Mouse (Mus musculus) bone marrow, adult 2 months (tissue): ENCODE data around the gene F5. TPM values are rescaled to one million over a fixed set of nuclear protein-coding genes. Genes with fewer than 3 reads are reported as not detected.

Source experiments
- H3K27ac ChIP-seq: fragments of 200-500 bp; 2 replicates; pipeline ENCODE4 v1.5.1; 2012; ENCODE audit warnings: low read depth, mild to moderate bottlenecking, control low read depth, inconsistent platforms, low read length; ENCODE audit not compliant: control insufficient read depth, poor library complexity, insufficient read depth
- H3K4me1 ChIP-seq: fragments of 200-500 bp; 2 replicates; pipeline ENCODE4 v1.6.1; 2011; ENCODE audit warnings: low read length; ENCODE audit not compliant: control insufficient read depth, insufficient read depth
- H3K4me3 ChIP-seq: fragments of 200-500 bp; replicated peaks from 2 replicates; pipeline ENCODE3; 2011; ENCODE audit warnings: mild to moderate bottlenecking, low read depth, low read length, control low read depth; ENCODE audit not compliant: control insufficient read depth
- CTCF ChIP-seq: fragments of 200-500 bp; IDR thresholded peaks from 2 replicates; pipeline ENCODE4 v1.5.1; 2011; ENCODE audit warnings: low read length, control low read depth; ENCODE audit not compliant: control insufficient read depth, insufficient read depth
- POLR2A ChIP-seq: fragments of 200-500 bp; IDR thresholded peaks from 2 replicates; pipeline ENCODE4 v1.6.1; 2011; ENCODE audit warnings: low read depth, mild to moderate bottlenecking, control low read depth, low read length, borderline replicate concordance; ENCODE audit not compliant: control insufficient read depth
- WGBS: fragments of 180-500 bp; shearing (Covaris S2); methylation state at CpG from one replicate; pipeline ENCODE4 v1.1.7; 2018; 5-methylcytosine and 5-hydroxymethylcytosine counted together
- polyA plus RNA-seq: library from polyadenylated mRNA; stranded (reverse); fragments of >200 nt; gene quantifications from 2 replicates; pipeline ENCODE4 v1.2.4, GENCODE M21; 2011; ENCODE audit warnings: low replicate concordance; ENCODE audit not compliant: missing spikeins, insufficient read depth, insufficient read length

The F5 gene
- 9.9 and 21.8 TPM in 2 replicates for polyA plus RNA-seq

DNA sequence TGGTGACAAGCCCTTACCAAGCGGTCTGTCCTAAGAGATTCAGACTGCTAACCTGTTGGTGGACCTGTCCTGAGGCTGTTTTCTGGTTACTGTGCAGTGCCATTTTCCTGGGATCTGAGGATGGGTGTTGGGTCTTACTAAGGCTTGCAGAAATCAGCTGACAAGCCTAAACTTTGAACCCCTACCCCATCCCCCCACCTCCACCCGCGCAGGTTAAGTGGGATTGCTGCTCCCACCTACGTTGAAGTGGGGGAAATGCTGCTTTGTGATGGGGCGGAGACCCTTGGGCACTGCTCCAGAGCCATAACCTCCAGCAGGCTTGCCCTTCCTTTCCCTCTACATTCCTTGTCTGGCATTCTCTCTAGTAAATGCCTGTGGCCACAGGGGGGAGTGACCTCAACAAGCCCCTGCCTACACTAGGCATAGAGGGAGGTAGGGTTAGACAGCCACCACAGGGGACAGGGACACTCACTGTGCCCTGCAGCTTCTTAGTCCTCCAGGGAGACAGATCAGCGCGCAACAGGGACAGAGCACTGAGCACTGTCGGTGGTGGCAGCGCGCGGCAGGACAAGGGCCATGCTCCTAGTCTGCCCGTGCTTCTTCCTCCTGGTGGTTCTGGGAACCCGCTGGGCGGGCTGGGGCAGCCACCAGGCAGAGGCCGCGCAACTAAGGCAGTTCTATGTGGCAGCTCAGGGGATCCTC lies at the start of gene F5:
Gene F5, plus strand, starts transcription at position 452 of the 702 bp plus-strand sequence.
- Histone ChIP-seq H3K27ac (peak within 1 kb of the TSS; percentile 81), H3K4me3 (peak within 1 kb of the TSS; percentile 64), H3K4me1 (peaks cover 3% of the 10 kb centered on the region; the same call in 1 of the 2 replicates)
- 29% methylated on average over 16 of the region's 16 CpGs for WGBS
- peak; percentile 23; the same call in 1 of the 2 replicates for TF ChIP-seq POLR2A
- no peak; the same call in 1 of the 2 replicates for TF ChIP-seq CTCF

DNA sequence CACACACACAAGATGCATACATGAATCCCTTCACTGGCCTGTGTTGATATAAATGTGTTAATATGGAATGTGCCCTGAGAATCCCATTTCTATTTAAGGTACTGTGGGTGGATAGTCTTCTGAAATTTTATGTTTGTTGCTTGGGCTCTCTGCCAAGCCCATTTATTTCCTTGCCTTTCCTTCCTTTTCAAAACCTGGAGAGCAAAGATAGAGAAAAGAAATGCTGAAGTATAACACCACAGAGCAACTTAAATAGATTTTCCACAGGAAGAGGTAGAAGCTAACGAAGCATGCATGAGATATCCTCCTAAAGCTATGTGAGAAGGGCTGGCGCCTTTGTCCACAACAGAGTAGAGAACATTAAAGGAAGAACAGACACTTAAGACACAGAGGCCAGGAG lies 41.9 kb upstream of the F5 start:
- TF ChIP-seq POLR2A, result no peak
- TF ChIP-seq CTCF, result no peak
- no peak overlapping the region for H3K27ac ChIP-seq
- H3K4me3 ChIP-seq, result no peak overlapping the region
- WGBS, result 18% methylated on average over 2 of the region's 2 CpGs
- no peaks in the 10 kb centered on the region; the same call in 1 of the 2 replicates for H3K4me1 ChIP-seq

DNA sequence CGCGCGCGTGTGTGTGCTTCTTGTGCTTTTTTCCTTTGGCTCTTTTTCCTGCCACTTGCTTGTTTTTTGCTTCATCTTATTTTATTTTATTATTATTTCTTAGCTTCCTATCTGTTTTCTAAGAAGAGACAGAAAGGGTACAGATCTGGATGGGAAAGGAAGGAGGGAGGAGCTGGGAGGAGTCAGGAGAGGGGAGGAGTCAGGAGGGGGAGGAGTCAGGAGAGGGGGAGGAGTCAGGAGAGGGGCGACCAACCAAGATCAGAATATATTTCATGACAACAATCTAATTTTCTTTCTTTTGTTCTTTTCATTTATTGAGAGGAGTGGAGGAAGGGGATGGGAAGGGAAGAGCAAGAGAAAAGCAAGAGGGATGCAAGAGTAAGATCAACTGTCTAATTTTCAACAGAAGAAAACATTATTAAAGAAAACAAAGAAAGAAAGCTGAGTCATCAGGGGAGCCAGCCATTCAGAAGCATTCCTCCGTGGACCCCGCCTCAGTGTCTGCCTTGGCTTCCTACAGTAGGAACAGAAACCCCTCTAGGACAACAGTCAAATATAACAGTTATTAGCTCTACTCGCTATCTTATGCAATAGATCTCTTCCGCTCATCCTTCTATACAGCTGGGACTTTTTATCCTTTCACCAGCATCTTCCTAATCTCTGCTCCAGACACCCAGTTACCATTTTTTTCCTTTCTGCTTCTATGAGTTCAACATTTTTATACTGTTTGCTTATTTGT lies 40.9 kb upstream of the F5 start:
- Histone ChIP-seq H3K4me3 (no peak overlapping the region), H3K27ac (no peak overlapping the region), H3K4me1 (no peaks in the 10 kb centered on the region; the same call in 1 of the 2 replicates)
- WGBS, result 79% methylated on average over 9 of the region's 9 CpGs
- no peak for TF ChIP-seq POLR2A
- no peak for TF ChIP-seq CTCF

DNA sequence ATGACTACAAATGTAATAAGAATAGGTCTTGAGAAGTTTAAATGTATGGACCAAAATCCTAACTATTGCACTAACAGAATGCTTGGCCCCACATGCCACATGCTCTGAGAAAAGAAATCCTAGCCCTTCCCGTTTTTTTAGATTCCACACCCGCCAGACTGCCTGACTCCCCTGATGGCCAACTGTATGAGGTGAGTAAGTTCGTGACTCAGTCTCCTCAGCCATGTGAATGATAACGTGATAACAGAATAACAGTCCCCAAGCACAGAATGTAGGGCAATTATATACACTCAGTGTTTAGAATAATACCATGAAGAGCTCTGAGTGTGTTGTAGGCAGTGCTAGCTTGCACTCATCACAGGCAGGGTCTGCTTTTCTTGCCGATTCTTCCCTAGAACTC lies 37.4 kb upstream of the F5 start:
- WGBS, result 64% methylated on average over 5 of the region's 5 CpGs
- Histone ChIP-seq H3K27ac (no peak overlapping the region), H3K4me1 (no peaks in the 10 kb centered on the region; the same call in 1 of the 2 replicates), H3K4me3 (no peak overlapping the region)
- TF ChIP-seq CTCF (no peak), POLR2A (no peak)

DNA sequence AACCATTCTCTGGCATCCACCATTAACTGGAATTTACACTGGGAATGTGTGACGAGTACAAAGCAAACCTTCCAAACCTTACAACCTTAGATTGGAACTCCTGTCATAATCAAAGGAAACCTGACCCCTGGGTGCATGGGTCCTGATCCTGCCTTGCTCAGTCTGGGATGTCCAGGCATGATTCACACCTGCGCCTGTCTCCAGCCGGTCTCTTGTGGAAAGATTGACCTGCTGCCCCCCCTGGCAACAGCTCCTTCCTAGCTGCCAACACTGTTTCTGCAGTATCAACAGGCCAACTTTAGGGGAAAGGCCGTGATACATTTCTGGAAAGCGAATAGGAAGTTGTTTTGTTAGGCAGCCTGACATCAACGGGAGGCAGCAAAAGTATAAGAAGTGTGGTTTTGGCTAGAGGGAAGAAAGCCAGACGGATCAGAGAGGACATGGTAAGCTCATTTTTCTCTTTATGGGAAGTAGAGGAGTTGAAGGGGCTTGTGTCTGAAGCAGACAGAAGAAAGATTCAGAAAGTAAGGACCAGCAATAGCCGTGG lies 36.6 kb upstream of the F5 start, which contains the start of gene Selp:
Gene Selp, plus strand, starts transcription at position 318 of the 547 bp plus-strand sequence.
- Histone ChIP-seq H3K4me3 (no peak within 1 kb of the TSS), H3K4me1 (no peaks in the 10 kb centered on the region; the same call in 1 of the 2 replicates), H3K27ac (no peak within 1 kb of the TSS)
- WGBS, result 36% methylated on average over 8 of the region's 8 CpGs
- TF ChIP-seq CTCF (no peak), POLR2A (no peak)

DNA sequence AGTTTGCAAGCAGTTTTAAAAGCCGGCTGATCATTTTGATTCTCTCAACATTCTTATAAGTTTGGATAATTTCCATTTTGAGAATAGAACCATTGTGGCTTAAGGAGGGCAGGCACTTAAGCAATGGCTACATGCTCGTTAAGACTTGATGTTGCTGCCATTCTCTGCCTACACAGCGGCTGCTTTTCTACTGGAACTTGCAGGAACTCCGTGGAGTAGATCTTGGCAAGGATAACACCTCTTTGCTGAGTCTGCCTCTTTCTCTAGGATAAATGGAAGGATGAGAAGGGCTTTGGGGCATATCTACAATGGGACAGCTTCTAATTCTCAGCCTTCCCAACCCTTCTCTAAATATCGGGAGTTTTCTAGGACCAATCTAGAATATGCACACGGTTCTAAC lies 36.0 kb upstream of the F5 start:
- Histone ChIP-seq H3K27ac (no peak overlapping the region), H3K4me3 (no peak overlapping the region), H3K4me1 (peaks cover 1% of the 10 kb centered on the region; the same call in 1 of the 2 replicates)
- WGBS, result 74% methylated on average over 6 of the region's 6 CpGs
- TF ChIP-seq CTCF (no peak), POLR2A (no peak)

DNA sequence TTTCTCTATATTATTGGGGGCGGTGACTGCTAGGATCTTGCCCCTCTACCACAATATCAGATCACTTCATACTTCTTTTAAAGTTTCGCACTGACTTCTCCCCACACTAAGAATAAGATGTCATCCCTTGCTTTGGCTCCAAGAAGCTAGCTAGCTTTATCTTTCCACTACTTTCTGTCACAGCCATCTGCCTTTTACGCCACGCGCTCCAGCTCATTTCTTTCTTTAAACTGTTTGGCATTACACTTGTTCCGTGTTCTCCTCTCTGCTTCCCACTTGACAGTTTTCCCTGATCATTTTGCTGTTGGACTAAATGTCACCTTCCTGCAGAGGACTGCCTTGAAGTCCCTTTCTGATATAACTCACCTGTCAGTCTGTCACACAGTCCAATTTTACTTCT lies 33.8 kb upstream of the F5 start:
- Histone ChIP-seq H3K4me3 (no peak overlapping the region), H3K27ac (no peak overlapping the region), H3K4me1 (peaks cover 1% of the 10 kb centered on the region; the same call in 1 of the 2 replicates)
- 88% methylated on average over 6 of the region's 6 CpGs for WGBS
- TF ChIP-seq POLR2A (no peak), CTCF (no peak)

DNA sequence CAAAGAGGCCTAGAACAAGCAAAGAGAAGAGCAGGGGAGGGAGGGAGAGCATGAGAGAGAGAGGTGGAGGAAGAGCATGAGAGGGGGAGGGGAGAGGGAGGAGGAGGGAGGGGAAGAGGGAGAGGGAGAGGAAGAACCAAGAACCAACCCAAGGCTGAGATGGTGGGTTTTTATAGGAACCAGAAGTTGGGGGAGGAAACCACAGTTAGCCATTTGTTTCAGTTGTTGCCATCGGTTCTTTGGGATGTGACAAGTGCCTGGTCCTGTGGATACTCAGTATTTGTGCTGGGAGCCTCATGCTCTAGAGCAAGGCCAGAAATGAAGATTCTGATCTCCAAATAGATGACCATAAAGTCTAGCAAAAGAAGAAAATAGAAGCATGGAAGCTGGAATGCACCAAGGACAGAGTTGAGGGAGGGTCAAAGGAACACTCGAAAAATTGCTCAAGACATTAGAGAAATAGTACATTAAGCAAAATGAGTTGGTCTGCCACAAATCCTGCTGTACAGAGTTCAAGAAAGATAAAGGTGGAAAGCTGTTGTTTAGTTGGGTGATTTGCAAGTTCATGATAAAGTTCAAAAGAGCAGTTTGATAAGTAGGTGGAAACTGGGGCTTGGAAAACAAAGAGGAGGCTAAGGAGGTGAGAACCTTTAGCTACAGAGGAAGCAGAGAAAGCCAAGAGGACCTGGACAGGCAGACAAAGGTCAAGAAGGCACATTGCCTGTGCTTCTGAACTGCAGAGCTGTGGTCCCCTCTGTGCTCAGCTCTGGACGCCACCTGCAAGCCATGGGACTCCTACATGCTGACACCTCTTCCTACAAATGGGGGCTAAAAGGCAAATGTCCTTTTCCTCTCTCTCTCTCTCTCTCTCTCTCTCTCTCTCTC lies 31.5 kb upstream of the F5 start:
- Histone ChIP-seq H3K4me3 (no peak overlapping the region), H3K4me1 (peaks cover 1% of the 10 kb centered on the region; the same call in 1 of the 2 replicates), H3K27ac (no peak overlapping the region)
- 28% methylated on average over 3 of the region's 3 CpGs for WGBS
- TF ChIP-seq CTCF (no peak), POLR2A (no peak)
